Mouse (Mus musculus) cerebellum, postnatal 36 days (tissue): Measurements from ENCODE around the gene St7l.

ENCODE experiments used
- DNase-seq, 2 experiments: peaks; one replicate each; pipeline ENCODE4 v3.0.0; 2021 to 2022; ENCODE audit warnings: mixed read lengths in 2 of 2

St7l gene

GRCm38 (mm10) chr3:104905389-104905788, 41.6 kb downstream of the St7l start:
- no peak for DNase-seq

GRCm38 (mm10) chr3:104906007-104906406, 42.2 kb downstream of the St7l start:
- no peak for DNase-seq

GRCm38 (mm10) chr3:104909195-104909594, 45.4 kb downstream of the St7l start:
- no peak for DNase-seq

- no peak for DNase-seq
Observed at GRCm38 (mm10) chr3:104914986-104915385, 51.2 kb downstream of the St7l start.

GRCm38 (mm10) chr3:104929385-104929784, 65.6 kb downstream of the St7l start:
- DNase-seq = no peak

- DNase-seq = no peak
Observed at GRCm38 (mm10) chr3:104937728-104938305, 74.0 kb downstream of the St7l start.

- no peak for DNase-seq
Observed at GRCm38 (mm10) chr3:104938327-104938726, 74.5 kb downstream of the St7l start.

- DNase-seq = no peak
Observed at GRCm38 (mm10) chr3:104940691-104941090, 76.9 kb downstream of the St7l start.

- DNase-seq = no peak
Observed at GRCm38 (mm10) chr3:104942682-104943081, 78.9 kb downstream of the St7l start.

GRCm38 (mm10) chr3:104943333-104943732, 79.5 kb downstream of the St7l start:
- DNase-seq = no peak

GRCm38 (mm10) chr3:104944894-104945293, 81.1 kb downstream of the St7l start:
- no peak for DNase-seq

GRCm38 (mm10) chr3:104950926-104951325, 87.1 kb downstream of the St7l start:
- DNase-seq = no peak

- no peak for DNase-seq
Observed at GRCm38 (mm10) chr3:104952891-104953670, 89.3 kb downstream of the St7l start.

- DNase-seq = no peak
Observed at GRCm38 (mm10) chr3:104954137-104954536, 90.3 kb downstream of the St7l start.

- DNase-seq = no peak
Observed at GRCm38 (mm10) chr3:104954551-104954950, 90.7 kb downstream of the St7l start.

- DNase-seq = no peak
Observed at GRCm38 (mm10) chr3:104956131-104956581, 92.4 kb downstream of the St7l start.

GRCm38 (mm10) chr3:104960026-104961000, 96.5 kb downstream of the St7l start:
- DNase-seq = no peak

- no peak for DNase-seq
Observed at GRCm38 (mm10) chr3:104961066-104962059, 97.6 kb downstream of the St7l start, which contains the start of gene Wnt2b. Gene Wnt2b (minus strand): TSS chr3:104961921.

- DNase-seq = no peak
Observed at GRCm38 (mm10) chr3:104962141-104962611, 98.4 kb downstream of the St7l start.

GRCm38 (mm10) chr3:104962866-104963265, 99.1 kb downstream of the St7l start:
- no peak for DNase-seq
